Mouse (Mus musculus): ENCODE results near the gene Heatr5a. TPM values are rescaled to one million over a fixed set of nuclear protein-coding genes. Genes with fewer than 3 reads are reported as not detected.

Gene Heatr5a
- 10 to 100 TPM; 40.0 to 42.1 TPM for total RNA-seq (2023)

GRCm38 (mm10) chr12:51971070-51971664 is at the start of gene Heatr5a:
Gene Heatr5a, minus strand, starts transcription at chr12:51971321.

GRCm38 (mm10) chr12:52005877-52006632 is 34.9 kb upstream of the Heatr5a start, which contains the start of gene Dtd2:
Gene Dtd2, minus strand, starts transcription at chr12:52006501.

GRCm38 (mm10) chr12:51829290-51830076 is 141.6 kb downstream of the Heatr5a start, which contains the start of gene Hectd1:
Gene Hectd1, minus strand, starts transcription at chr12:51829536.

Other genes starting within 250 kb of the Heatr5a start
- gene Hectd1, start 141.8 kb downstream of the Heatr5a start, total RNA-seq (2023), result 10 to 100 TPM; 92.8 to 96.5 TPM
- 1 to 10 TPM; 3.1 to 3.6 TPM for gene Dtd2, start 35.2 kb upstream of the Heatr5a start, total RNA-seq (2023)
- not detected for gene Gpr33, start 56.7 kb upstream of the Heatr5a start, total RNA-seq (2023)
- 1 to 10 TPM in 1 of 2 experiments, under 1 TPM in 1; 0.93 to 1.1 TPM for gene Nubpl, start 126.4 kb upstream of the Heatr5a start, total RNA-seq (2023)

Measured in neutrophil, adult 59 days (primary cell).